Mouse (Mus musculus): ENCODE data around the gene Kcnip4. TPM values are rescaled to one million over a fixed set of nuclear protein-coding genes. Genes with fewer than 3 reads are reported as not detected.

Kcnip4 gene
- polyA plus RNA-seq, 1 experiment = not detected

- TF ChIP-seq GATA1 (IDR thresholded peaks at IDR 0.05; ENCODE audit: low read length) = no peak
Measured at GRCm38 (mm10) chr5:48510241-48510640, 1014.5 kb downstream of the Kcnip4 start.

- no peak for TF ChIP-seq GATA1 (IDR thresholded peaks at IDR 0.05; ENCODE audit: low read length)
Measured at GRCm38 (mm10) chr5:48509194-48509930, 1015.3 kb downstream of the Kcnip4 start.

DNA sequence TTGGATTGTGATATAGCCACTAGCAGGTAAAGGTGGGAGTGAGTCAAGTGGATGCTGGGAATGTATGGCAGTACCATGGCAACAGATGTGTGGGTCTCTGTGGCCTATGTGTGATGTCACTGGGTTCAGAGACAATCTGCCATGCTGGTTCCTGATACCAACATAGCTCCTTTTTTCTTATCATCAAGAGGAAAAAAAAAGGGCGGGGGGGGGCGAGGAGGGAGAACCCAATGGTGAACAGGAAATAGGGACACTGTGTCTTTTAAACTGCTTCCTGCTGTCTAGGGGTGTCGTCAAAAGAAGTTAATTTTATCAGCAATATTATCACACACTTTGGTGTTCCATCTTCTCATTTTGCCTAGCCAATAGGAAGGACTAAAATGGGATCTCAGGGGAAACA, 1021.6 kb downstream of the Kcnip4 start:
- TF ChIP-seq GATA1 (IDR thresholded peaks at IDR 0.05; ENCODE audit: low read length) = no peak

GRCm38 (mm10) chr5:48502442-48502841, 1022.3 kb downstream of the Kcnip4 start:
- TF ChIP-seq GATA1 (IDR thresholded peaks at IDR 0.05; ENCODE audit: low read length) = no peak

GRCm38 (mm10) chr5:48500204-48500603, 1024.5 kb downstream of the Kcnip4 start:
- no peak for TF ChIP-seq GATA1 (IDR thresholded peaks at IDR 0.05; ENCODE audit: low read length)

GRCm38 (mm10) chr5:48490864-48491477, 1033.7 kb downstream of the Kcnip4 start:
- TF ChIP-seq GATA1 (IDR thresholded peaks at IDR 0.05; ENCODE audit: low read length) = no peak

GRCm38 (mm10) chr5:48489549-48490288, 1035.0 kb downstream of the Kcnip4 start:
- no peak for TF ChIP-seq GATA1 (IDR thresholded peaks at IDR 0.05; ENCODE audit: low read length)

DNA sequence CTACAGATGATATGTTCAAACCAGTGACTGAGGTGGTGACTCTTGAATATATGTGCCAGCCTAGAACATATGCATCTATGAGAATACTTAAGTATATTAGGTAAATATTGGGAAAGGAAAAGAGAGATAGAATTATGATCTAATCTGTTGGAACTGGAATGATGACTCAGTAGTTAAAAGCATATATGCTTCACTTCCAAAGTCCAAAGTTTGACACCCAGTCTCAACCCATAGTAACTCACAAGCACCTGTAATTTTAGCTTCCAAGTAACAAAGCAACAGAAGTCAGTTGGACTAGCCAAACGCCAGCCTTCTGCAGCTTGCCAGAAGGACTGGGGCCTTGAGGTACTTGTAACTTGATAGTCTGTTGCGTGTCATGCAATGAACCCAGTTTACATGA, 1041.6 kb downstream of the Kcnip4 start:
- no peak for TF ChIP-seq GATA1 (IDR thresholded peaks at IDR 0.05; ENCODE audit: low read length)

- no peak for TF ChIP-seq GATA1 (IDR thresholded peaks at IDR 0.05; ENCODE audit: low read length)
Measured at GRCm38 (mm10) chr5:48460221-48460620, 1064.5 kb downstream of the Kcnip4 start.

GRCm38 (mm10) chr5:48448888-48449287, 1075.8 kb downstream of the Kcnip4 start:
- no peak for TF ChIP-seq GATA1 (IDR thresholded peaks at IDR 0.05; ENCODE audit: low read length)

GRCm38 (mm10) chr5:48430459-48430858, 1094.2 kb downstream of the Kcnip4 start:
- TF ChIP-seq GATA1 (IDR thresholded peaks at IDR 0.05; ENCODE audit: low read length) = no peak

DNA sequence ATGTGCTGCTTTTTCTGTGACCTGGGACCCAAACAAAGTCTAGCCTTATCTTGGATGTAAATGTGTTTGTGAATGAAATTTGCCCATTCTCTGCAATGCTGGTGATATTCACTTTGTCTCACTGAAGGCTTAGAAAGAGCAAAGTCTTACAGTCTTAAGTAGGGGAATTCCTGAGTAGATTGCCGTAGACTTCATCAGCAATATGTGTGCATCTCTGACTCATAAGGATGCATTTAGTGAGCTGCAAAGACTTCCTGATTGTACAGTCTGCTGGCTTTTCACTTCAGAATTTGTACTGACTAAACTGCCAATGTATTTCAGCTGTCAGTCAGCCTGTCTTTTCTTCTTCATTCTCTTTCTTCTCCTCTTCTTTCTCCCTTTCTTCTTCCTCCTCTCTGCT, 1102.8 kb downstream of the Kcnip4 start:
- TF ChIP-seq GATA1 (IDR thresholded peaks at IDR 0.05; ENCODE audit: low read length) = no peak

GRCm38 (mm10) chr5:48419741-48420140, 1105.0 kb downstream of the Kcnip4 start:
- no peak for TF ChIP-seq GATA1 (IDR thresholded peaks at IDR 0.05; ENCODE audit: low read length)

- TF ChIP-seq GATA1 (IDR thresholded peaks at IDR 0.05; ENCODE audit: low read length) = no peak
Measured at GRCm38 (mm10) chr5:48412261-48412660, 1112.4 kb downstream of the Kcnip4 start.

DNA sequence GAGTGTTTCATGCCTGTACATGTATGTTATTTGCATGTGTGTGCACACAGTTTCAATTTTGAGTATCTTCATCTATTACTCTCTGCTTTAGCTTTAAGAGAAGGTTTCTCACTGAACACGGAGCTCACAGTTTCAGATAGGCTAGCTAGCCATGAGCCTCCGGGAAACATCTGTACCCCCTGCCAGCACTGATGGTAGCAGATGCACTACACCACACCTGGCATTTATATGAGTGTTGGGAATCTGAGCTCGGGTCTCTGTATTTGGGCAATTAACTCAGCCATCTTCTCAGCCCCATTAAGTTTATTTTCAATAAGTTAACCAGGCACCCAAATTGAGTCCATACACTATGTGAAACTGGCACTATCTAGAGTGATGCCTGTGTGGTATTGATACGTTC, 1113.2 kb downstream of the Kcnip4 start:
- TF ChIP-seq GATA1 (IDR thresholded peaks at IDR 0.05; ENCODE audit: low read length) = no peak

- no peak for TF ChIP-seq GATA1 (IDR thresholded peaks at IDR 0.05; ENCODE audit: low read length)
Measured at GRCm38 (mm10) chr5:48410348-48410747, 1114.4 kb downstream of the Kcnip4 start.

Data from G1E-ER4 (cell line).